In genomic region chr1:63369561-63369960, GRCm38 (mm10) we compare ENCODE assay signal across 24 mouse cellular contexts.
DNase-seq lines count a peak whose midpoint lies in the region; ATAC-seq and TF ChIP-seq lines count a peak whose summit lies in the region.
"Had no signal": no experiment of that assay in that cellular context is flagged by ENCODE, and none has a peak within 500 bp of the region (broad histone marks: within the 10 kb centered on the region; RNA-seq: fewer than 3 reads in every experiment).

No protein-coding gene starts in this region.

- DNase-seq in forebrain, postnatal 0 days: no peak
- DNase-seq in heart, adult 8-10 months (ENCODE audit: low spot score): peak; percentile 22
- peak; percentile 59 for DNase-seq in midbrain, embryonic 11.5 days (ENCODE audit: low spot score, missing footprints)
- no peak for DNase-seq in neural tube, embryonic 10.5 days (ENCODE audit: extremely low spot score, low spot score)
- DNase-seq: adrenal gland, adult 8-10 months; adrenal gland, postnatal 36 days; B cell, adult 2 months; cerebellum, adult 11 months; cerebellum, adult 8-10 months; cerebellum, postnatal 14 days; heart, postnatal 36 days; kidney, adult 18-20 months had no signal

- H3K9ac ChIP-seq in forebrain, postnatal 0 days: no peak overlapping the region
- H3K9ac ChIP-seq in forebrain, embryonic 15.5 days (replicated peaks): no peak overlapping the region
- H3K9ac ChIP-seq in heart, embryonic 11.5 days (ENCODE audit: low read depth, low read length): no peak overlapping the region
- H3K9ac ChIP-seq in midbrain, embryonic 11.5 days (ENCODE audit: low read length): no peak overlapping the region
- no peak overlapping the region for H3K9ac ChIP-seq in midbrain, embryonic 13.5 days (replicated peaks)
- H3K9ac ChIP-seq: embryonic facial prominence, embryonic 15.5 days; hindbrain, embryonic 12.5 days; intestine, embryonic 15.5 days had no signal

- H3K9me3 ChIP-seq in forebrain, postnatal 0 days (ENCODE audit: low read length): no peaks in the 10 kb centered on the region
- H3K9me3 ChIP-seq in forebrain, embryonic 15.5 days: no peaks in the 10 kb centered on the region
- no peaks in the 10 kb centered on the region for H3K9me3 ChIP-seq in heart, embryonic 11.5 days (replicated peaks; ENCODE audit: control insufficient read depth, low read length)
- H3K9me3 ChIP-seq in midbrain, embryonic 11.5 days (ENCODE audit: control insufficient read depth, low read length): no peaks in the 10 kb centered on the region
- no peaks in the 10 kb centered on the region for H3K9me3 ChIP-seq in midbrain, embryonic 13.5 days
- H3K9me3 ChIP-seq: embryonic facial prominence, embryonic 15.5 days; G1E; hindbrain, embryonic 12.5 days; intestine, embryonic 15.5 days had no signal

- H3K36me3 ChIP-seq in forebrain, postnatal 0 days (ENCODE audit: insufficient read depth): no peaks in the 10 kb centered on the region
- no peaks in the 10 kb centered on the region for H3K36me3 ChIP-seq in forebrain, embryonic 15.5 days
- H3K36me3 ChIP-seq in heart, embryonic 11.5 days (ENCODE audit: control insufficient read depth, insufficient read depth, low read length): no peaks in the 10 kb centered on the region
- H3K36me3 ChIP-seq in midbrain, embryonic 11.5 days (ENCODE audit: control insufficient read depth, insufficient read depth, low read length): no peaks in the 10 kb centered on the region
- H3K36me3 ChIP-seq in midbrain, embryonic 13.5 days: no peaks in the 10 kb centered on the region
- H3K36me3 ChIP-seq: embryonic facial prominence, embryonic 15.5 days; forebrain, embryonic 10.5 days; G1E; hindbrain, embryonic 12.5 days; intestine, embryonic 15.5 days had no signal

- no peaks in the 10 kb centered on the region for H3K27me3 ChIP-seq in forebrain, postnatal 0 days (ENCODE audit: insufficient read depth, low read length)
- no peaks in the 10 kb centered on the region for H3K27me3 ChIP-seq in forebrain, embryonic 15.5 days
- H3K27me3 ChIP-seq in heart, embryonic 11.5 days (ENCODE audit: control insufficient read depth, insufficient read depth, low read length): no peaks in the 10 kb centered on the region
- no peaks in the 10 kb centered on the region for H3K27me3 ChIP-seq in midbrain, embryonic 11.5 days (ENCODE audit: control insufficient read depth, insufficient read depth, low read length)
- no peaks in the 10 kb centered on the region for H3K27me3 ChIP-seq in midbrain, embryonic 13.5 days
- H3K27me3 ChIP-seq: embryonic facial prominence, embryonic 15.5 days; hindbrain, embryonic 12.5 days; intestine, embryonic 15.5 days had no signal

- peaks cover 11% of the 10 kb centered on the region for H3K4me1 ChIP-seq in forebrain, postnatal 0 days (ENCODE audit: insufficient read depth)
- peaks cover 4% of the 10 kb centered on the region for H3K4me1 ChIP-seq in forebrain, embryonic 15.5 days
- no peaks in the 10 kb centered on the region for H3K4me1 ChIP-seq in heart, embryonic 11.5 days (ENCODE audit: control insufficient read depth, insufficient read depth, low read length)
- H3K4me1 ChIP-seq in midbrain, embryonic 11.5 days (ENCODE audit: control insufficient read depth, insufficient read depth, low read length): peaks cover 5% of the 10 kb centered on the region; the same call in 1 of the 2 replicates
- H3K4me1 ChIP-seq in midbrain, embryonic 13.5 days (replicated peaks): peaks cover 14% of the 10 kb centered on the region
- H3K4me1 ChIP-seq: embryonic facial prominence, embryonic 15.5 days; intestine, embryonic 15.5 days had no signal

- peak; percentile 44; the same call in 1 of the 2 replicates for ATAC-seq in forebrain, postnatal 0 days
- ATAC-seq in forebrain, embryonic 15.5 days (replicated peaks): no peak
- no peak for ATAC-seq in heart, embryonic 11.5 days (replicated peaks; ENCODE audit: insufficient number of reproducible peaks, low FRiP score, low TSS enrichment)
- ATAC-seq in midbrain, embryonic 11.5 days (ENCODE audit: low FRiP score): no peak
- ATAC-seq in midbrain, embryonic 13.5 days: no peak
- ATAC-seq: CD4-positive, CD25-positive, alpha-beta regulatory T cell, adult 4 months; forebrain, embryonic 14.5 days; intestine, embryonic 15.5 days had no signal

- no peak overlapping the region for H3K27ac ChIP-seq in forebrain, postnatal 0 days (ENCODE audit: low read depth, low read length)
- H3K27ac ChIP-seq in forebrain, embryonic 15.5 days (replicated peaks): no peak overlapping the region
- H3K27ac ChIP-seq in heart, embryonic 11.5 days (ENCODE audit: low read depth, low read length): no peak overlapping the region
- no peak overlapping the region for H3K27ac ChIP-seq in midbrain, embryonic 11.5 days (ENCODE audit: low read depth, low read length)
- no peak overlapping the region for H3K27ac ChIP-seq in midbrain, embryonic 13.5 days
- H3K27ac ChIP-seq: embryonic facial prominence, embryonic 15.5 days; forebrain, embryonic 10.5 days; heart, adult 2 months; intestine, embryonic 15.5 days had no signal

- no peak overlapping the region for H3K4me3 ChIP-seq in forebrain, postnatal 0 days (ENCODE audit: low read depth, low read length)
- no peak overlapping the region for H3K4me3 ChIP-seq in forebrain, embryonic 15.5 days
- no peak overlapping the region for H3K4me3 ChIP-seq in heart, embryonic 11.5 days (ENCODE audit: low read depth, low read length)
- no peak overlapping the region for H3K4me3 ChIP-seq in midbrain, embryonic 11.5 days (ENCODE audit: low read depth, low read length)
- H3K4me3 ChIP-seq in midbrain, embryonic 13.5 days (replicated peaks): no peak overlapping the region
- H3K4me3 ChIP-seq: embryonic facial prominence, embryonic 15.5 days; erythroblast, embryonic 14.5 days; forebrain, embryonic 10.5 days; heart, adult 2 months; hindbrain, embryonic 12.5 days; intestine, embryonic 15.5 days had no signal

- no peak overlapping the region for H3K4me2 ChIP-seq in forebrain, postnatal 0 days (ENCODE audit: low read depth)
- no peak overlapping the region for H3K4me2 ChIP-seq in forebrain, embryonic 15.5 days (replicated peaks)
- no peak overlapping the region for H3K4me2 ChIP-seq in heart, embryonic 11.5 days
- H3K4me2 ChIP-seq in midbrain, embryonic 11.5 days: no peak overlapping the region
- H3K4me2 ChIP-seq in midbrain, embryonic 13.5 days (replicated peaks): no peak overlapping the region
- H3K4me2 ChIP-seq: embryonic facial prominence, embryonic 15.5 days; hindbrain, embryonic 12.5 days; intestine, embryonic 15.5 days had no signal

- TF ChIP-seq CTCF in forebrain, postnatal 0 days (IDR thresholded peaks at IDR 0.05; ENCODE audit: low read depth): no peak

Comparison
In these comparisons a context has a peak if more than half of its experiments do, and no peak if none do; other contexts are left out.
1. DNase-seq: peak in heart, adult 8-10 months (single experiment) and midbrain, embryonic 11.5 days (single experiment); none in forebrain, postnatal 0 days (single experiment) and neural tube, embryonic 10.5 days (single experiment).